Mouse (Mus musculus) layer of hippocampus, postnatal 14 days (tissue): ENCODE measurements around the gene Atf7ip. TPM values are rescaled to one million over a fixed set of nuclear protein-coding genes. Genes with fewer than 3 reads are reported as not detected.

Source experiments
- DNase-seq, 2 experiments: peaks; one replicate each; pipeline ENCODE4 v3.0.0; 2021 to 2022; ENCODE audit warnings: low spot score in 2 of 2, mixed read lengths in 1 of 2
- total RNA-seq, 2 experiments: library from RNA; stranded (reverse); gene quantifications; 2 replicates each; pipeline ENCODE4 v1.2.3; 2021

The Atf7ip gene
- total RNA-seq, 2 experiments from 2014 or later, result 108 to 121 TPM

DNA sequence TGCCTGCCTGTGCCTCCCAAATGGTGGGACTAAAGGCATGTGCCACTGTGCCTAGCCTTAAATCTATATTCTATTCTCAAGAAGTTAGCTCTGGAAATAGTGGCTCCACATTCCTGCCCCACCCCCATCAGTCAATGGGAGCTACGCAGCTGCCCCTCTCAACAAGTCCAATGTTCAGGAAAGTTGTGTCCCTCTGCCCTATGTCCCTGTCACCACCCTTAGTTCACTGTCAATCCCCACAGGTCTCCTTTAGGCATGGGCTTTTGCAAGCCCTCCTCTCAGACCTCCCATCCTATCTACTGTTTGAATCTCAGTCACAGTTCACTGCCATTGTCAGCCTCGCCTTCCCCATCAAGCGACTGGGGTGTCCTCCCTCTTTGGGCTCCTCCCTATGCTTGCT lies 127.2 kb downstream of the Atf7ip start:
- no peak for DNase-seq

DNA sequence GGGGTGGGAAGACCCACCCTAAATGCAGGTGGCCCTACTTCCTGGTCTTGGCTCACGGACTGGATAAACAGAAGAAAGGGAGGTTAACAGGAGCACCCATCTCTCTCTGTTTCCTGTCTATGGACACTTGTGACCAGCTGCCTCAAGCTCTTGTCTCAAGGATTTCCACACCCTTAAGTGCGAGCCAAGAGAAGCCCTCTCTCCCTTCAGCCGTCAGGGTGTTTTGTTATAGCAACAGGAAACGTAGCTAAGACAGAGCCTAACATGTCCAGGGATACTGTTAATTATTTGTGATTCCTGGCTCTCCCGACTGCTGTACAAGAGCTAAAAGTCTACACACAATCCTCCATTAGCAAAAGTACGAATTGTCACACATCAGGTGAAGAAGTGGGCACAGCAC lies 127.8 kb downstream of the Atf7ip start:
- DNase-seq, result no peak

DNA sequence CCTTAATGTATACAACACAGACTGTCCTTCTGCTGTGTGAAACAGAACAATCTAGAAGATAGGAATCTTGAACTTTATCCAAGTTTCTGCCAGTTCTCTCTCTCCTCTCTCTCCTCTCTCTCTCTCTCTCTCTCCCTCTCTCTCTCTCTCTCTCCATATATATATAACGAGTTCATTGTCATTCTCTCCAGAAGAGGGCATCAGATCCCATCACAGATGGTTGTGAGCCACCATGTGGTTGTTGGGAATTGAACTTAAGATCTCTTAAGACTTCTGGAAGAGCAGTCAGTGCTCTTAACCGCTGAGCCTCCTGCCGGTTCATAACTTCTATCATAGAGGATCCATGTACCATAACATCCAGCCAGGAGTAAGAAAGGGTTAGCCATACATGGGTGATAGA lies 129.0 kb downstream of the Atf7ip start:
- no peak for DNase-seq

DNA sequence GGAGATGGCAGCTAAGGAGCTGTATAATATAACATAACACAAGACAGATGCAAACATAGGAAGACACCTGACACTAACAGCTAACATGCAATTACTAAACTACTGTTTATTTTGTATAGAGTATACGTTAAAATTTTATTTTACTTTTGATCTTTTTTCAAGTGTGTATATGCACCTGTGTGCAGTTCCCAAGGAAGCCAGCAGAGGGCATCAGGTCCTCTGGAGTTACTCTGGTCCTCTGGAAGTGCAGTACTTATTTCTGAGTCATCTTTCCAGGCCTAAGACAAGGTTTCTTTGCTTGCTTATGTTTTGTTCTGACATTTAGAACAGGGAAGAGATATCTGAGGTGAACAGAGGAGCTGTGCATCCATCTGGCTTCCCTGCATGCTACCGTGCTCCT lies 138.2 kb downstream of the Atf7ip start:
- DNase-seq, result no peak

DNA sequence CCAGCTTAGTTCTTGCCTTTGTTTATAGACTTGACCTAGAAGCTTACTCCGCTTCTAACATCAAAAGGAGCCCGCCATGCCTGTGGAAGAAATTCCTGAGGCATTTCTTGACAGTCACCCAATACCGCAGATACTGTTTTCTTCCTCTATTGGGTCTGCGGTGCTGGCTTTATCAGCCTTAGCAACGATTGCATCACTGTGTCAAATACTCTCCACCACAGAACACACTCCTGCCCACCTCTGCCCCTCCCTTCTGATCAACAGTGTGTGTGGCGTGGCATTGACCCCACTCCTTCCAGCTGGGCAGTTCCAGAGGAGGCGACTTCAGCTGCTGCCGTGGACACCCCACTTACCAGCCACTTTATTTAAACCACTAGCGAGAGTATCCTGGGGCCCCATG lies 139.8 kb downstream of the Atf7ip start:
- no peak for DNase-seq

DNA sequence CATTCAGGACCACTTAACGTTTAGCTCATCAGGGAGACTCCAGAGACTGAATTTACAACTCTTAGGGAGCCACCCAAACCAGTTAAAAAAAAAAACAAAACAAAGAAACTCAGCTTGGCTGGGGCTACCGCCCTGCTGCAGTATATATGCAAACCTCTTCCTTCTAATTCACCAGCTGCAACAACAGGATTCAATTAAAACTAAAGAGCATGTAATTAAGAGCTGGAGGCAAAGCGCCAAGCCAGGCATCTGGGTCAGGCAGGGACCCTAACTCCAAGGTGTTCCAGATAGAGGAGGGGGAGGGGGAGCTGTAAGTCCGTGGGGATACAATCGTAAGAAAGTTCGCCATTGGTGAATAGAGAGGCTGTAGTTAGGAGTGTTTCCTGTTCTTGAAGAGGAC lies 140.2 kb downstream of the Atf7ip start:
- DNase-seq, result no peak

DNA sequence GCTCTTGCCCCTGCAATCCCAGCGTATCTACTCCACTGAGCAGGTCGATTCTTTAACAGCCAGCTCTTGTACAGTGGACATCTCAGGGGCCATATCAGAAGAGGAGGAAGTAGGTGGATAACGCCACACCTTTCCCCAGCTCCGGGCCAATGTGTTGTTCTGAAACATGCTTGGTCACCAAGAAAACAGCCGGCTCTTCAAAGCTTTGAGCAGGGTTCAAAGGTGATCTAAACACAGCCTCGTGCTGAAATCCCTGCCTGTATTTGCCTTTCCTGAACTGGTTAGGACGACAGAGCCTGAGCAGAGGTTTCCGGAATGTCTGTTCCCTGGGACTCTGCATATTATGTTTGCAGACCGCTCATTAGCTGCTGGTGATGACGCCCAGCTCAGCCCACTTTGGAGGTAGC lies 141.5 kb downstream of the Atf7ip start:
- DNase-seq, result no peak

DNA sequence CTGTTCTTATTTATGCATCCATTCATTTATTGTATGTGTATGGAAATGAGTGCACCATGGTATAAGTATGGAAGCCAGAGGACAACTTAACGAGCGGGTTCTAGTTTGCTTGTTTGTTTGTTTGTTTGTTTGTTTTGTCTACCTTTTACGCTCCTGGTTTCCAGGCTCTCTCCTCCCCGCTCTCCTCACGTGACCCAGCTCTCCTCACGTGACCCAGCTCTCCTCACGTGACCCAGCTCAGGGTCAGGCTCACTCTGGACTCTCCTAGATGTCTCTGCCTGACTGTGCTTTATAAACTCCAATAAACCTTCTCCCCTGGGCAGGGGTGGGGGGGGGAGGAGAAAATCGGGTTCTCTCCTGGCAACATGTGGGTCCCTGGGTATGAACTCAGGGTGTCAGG lies 144.7 kb downstream of the Atf7ip start:
- DNase-seq, result no peak

DNA sequence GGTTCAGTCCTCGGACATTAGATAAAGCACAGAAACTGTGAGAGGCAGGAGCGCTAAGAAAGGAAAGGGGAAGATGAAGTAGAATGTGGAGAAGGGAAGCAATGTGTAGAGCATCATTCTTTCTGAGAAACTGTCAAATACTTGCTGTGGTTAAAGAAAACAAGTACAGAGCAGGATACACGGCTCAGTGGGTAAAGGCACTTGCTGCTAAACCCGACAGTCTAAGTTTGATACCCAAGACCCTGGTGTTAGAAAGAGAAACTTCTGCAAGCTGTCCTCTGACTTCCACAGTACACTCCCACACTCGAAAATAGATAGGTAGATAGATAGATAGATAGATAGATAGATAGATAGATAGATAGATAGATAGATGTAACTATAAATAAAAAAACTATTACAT lies 147.4 kb downstream of the Atf7ip start:
- no peak for DNase-seq

DNA sequence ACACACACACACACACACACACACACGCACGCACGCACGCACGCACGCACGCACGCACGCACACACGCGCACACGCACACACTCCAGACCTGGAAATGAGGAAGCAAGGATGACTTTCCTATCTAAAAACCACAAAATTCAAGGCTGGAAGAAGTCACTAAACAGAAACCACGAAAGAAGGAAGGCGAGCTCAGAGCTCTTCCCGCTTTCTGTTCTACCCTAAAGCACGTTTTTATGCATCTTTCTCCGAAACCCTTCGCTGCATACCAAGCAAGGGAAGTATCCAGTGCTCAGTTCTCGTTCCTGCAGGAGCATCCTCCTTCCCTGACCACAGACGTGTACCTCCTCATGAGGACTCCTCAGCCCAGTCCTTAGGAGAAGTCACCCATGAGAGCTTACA lies 148.5 kb downstream of the Atf7ip start:
- no peak for DNase-seq

DNA sequence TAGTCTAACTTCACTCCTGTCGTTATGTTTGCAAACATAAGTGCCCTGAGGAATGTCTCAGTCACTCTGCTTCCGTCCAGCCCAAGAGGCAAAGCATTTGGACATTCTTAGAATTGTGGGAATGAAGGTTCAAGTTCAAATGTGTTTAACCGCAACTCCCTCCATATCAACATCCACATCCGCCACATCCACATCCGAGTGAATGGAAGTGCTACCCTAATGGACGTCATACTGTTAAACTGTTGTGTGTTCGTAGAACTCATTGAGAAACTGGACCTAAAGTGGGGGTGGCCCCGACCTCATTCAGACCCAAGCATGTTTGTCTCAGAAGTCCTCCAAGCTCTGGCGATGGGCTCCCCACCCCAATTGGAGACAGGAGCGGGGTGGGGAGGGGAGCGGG lies 149.8 kb downstream of the Atf7ip start:
- DNase-seq, result no peak

DNA sequence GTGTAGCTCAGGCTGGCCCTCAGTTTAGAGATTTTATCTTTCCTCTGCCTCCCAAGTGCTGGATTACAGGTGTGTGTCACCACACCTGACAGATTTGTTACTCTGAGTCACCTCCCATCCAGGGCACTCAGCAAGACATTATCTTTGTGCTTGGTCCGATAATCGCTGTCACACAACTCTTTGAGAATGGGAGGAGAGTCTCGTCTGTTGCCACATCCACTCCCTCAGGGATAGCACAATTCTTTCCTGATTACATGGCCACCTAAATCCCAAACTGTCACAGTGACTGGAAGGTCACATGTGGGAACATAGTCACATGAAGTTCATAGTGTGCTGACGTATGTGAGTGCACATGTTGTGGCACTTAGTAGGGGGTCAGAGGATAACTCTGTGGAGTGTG lies 152.3 kb downstream of the Atf7ip start:
- DNase-seq, result no peak

DNA sequence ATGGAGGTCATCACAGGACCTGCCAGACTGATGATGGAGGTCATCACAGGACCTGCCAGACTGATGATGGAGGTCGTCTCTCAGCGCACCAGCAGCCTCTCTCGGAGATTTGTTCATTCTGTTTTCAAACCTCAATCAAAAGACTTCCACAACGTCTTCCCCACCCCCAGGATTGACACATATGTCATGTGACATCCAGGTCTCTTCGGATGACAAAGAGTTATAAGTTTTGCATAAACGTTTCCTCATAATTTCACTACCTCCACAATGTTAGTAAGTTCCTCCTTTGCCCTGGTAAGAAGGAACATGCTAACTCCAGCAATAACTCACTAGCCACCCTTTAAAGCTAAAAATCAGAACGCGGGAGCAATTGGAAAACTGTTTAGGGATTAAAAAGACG lies 153.3 kb downstream of the Atf7ip start:
- DNase-seq, result no peak

Other genes with a start within 250 kb of the Atf7ip start
- not detected for gene Gm8994, start 178.6 kb upstream of the Atf7ip start, total RNA-seq
- not detected for gene E330021D16Rik, start 90.6 kb upstream of the Atf7ip start, total RNA-seq
- under 1 TPM in 1 of 2 experiments, not detected in 1; 0.58 TPM for gene Plbd1, start 155.8 kb downstream of the Atf7ip start, total RNA-seq